Mouse (Mus musculus) cortical plate, adult 2 months (tissue): Measurements from ENCODE around the gene Arhgap40.

Experiments used
- CTCF ChIP-seq: fragments of 200-500 bp; IDR thresholded peaks from 2 replicates; pipeline ENCODE4 v1.5.1; 2011; ENCODE audit warnings: mild to moderate bottlenecking, control low read depth, low read length; ENCODE audit not compliant: insufficient read depth; ENCODE audit errors: extremely low read depth
- POLR2A ChIP-seq: fragments of 200-500 bp; IDR thresholded peaks from 2 replicates; pipeline ENCODE4 v1.6.1; 2011; ENCODE audit warnings: mild to moderate bottlenecking, low read length, control low read depth; ENCODE audit not compliant: insufficient read depth; ENCODE audit errors: extremely low read depth

- TF ChIP-seq POLR2A (no peak), CTCF (no peak)
Observed at GRCm38 (mm10) chr2:158588524-158589271, 76.1 kb downstream of the Arhgap40 start.
